Mouse (Mus musculus) hindbrain, embryonic 11.5 days (tissue): ENCODE measurements at regions not wholly inside any gene's neighbourhood (a gene's known extent, or its start where the extent isn't known, plus 50 kb on each side); places are given as distances from the start of the nearest gene placed in this dataset.

ENCODE experiments used
- ATAC-seq: fragments of 200-750 bp; cut with Nextera tagmentation; 2 replicates; pipeline ENCODE4 v1.8.0; 2017; ENCODE audit warnings: mild to moderate bottlenecking, moderate TSS enrichment, moderate library complexity; ENCODE audit not compliant: low FRiP score
- DNase-seq: peaks from one replicate; pipeline ENCODE4 v3.0.0-alpha.2; 2015; ENCODE audit warnings: low spot score
- H3K27ac ChIP-seq: fragments of 300-500 bp; sonication (generic); 2 replicates; pipeline ENCODE4 v1.5.1; 2014; ENCODE audit warnings: mild to moderate bottlenecking, low read depth, low read length
- H3K27me3 ChIP-seq: fragments of 300-500 bp; sonication (generic); 2 replicates; pipeline ENCODE4 v1.6.1; 2014; ENCODE audit warnings: mild to moderate bottlenecking, low read length, moderate library complexity, mixed read lengths; ENCODE audit not compliant: control insufficient read depth, insufficient read depth
- H3K36me3 ChIP-seq: fragments of 300-500 bp; sonication (generic); 2 replicates; pipeline ENCODE4 v1.6.1; 2014; ENCODE audit warnings: mild to moderate bottlenecking, low read length, moderate library complexity, mixed read lengths; ENCODE audit not compliant: control insufficient read depth, insufficient read depth
- H3K4me1 ChIP-seq: fragments of 300-500 bp; sonication (generic); replicated peaks from 2 replicates; pipeline ENCODE4 v1.6.1; 2014; ENCODE audit warnings: low read length, mixed read lengths; ENCODE audit not compliant: control insufficient read depth, insufficient read depth
- H3K4me2 ChIP-seq: fragments of 300-500 bp; sonication (generic); replicated peaks from 2 replicates; pipeline ENCODE4 v1.6.1; 2014; ENCODE audit warnings: mild to moderate bottlenecking, low read depth, low read length
- H3K4me3 ChIP-seq: fragments of 300-500 bp; sonication (generic); 2 replicates; pipeline ENCODE4 v1.5.1; 2014; ENCODE audit warnings: low read depth, low read length
- H3K9ac ChIP-seq: fragments of 300-500 bp; sonication (generic); 2 replicates; pipeline ENCODE4 v1.6.1; 2014; ENCODE audit warnings: low read depth, low read length
- H3K9me3 ChIP-seq: fragments of 300-500 bp; sonication (generic); 2 replicates; pipeline ENCODE4 v1.6.1; 2016; ENCODE audit warnings: low read length; ENCODE audit not compliant: control insufficient read depth
- WGBS: fragments of 180-500 bp; shearing (Covaris S2); extraction: QIAGEN DNeasy Blood & Tissue Kit; methylation state at CpG from one replicate; pipeline ENCODE4 v1.1.7; 2014; 5-methylcytosine and 5-hydroxymethylcytosine counted together

DNA sequence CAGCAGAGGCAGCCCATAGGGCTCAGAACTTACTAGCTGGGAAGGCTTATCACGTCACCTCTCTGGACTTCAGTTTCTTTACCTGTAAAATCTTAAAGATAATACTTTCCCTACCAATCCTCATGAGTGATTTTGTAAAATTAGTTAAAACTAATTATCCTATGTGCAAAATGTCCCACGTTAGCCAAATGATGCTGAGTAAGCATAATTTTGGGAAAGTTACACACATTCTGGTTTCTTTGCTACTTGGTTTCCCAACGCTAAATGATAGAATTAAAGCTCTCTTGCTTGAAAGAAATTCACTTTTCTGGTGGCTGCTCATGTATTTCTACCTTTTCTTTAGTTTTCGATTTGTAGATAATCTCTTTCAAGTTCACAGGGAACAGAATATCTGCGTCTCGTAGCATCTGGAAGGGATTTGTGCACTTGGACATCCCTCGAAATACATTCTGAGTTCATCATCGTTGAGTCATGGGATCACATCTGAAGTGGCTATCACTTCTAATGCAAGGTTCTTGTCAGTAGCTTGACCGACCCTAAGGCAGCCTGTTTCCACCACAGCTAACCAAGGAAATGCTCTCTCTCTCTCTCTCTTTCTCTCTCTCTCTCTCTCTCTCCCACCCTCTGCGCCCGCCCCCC lies 114.3 kb upstream of the BC052040 start:
- H3K36me3 ChIP-seq, result no peaks in the 10 kb centered on the region
- ATAC-seq (no peak), DNase-seq (no peak)

GRCm38 (mm10) chr2:115467936-115468335 lies 113.6 kb upstream of the BC052040 start:
- Histone ChIP-seq H3K9ac (no peak overlapping the region), H3K4me2 (no peak overlapping the region), H3K27ac (no peak overlapping the region), H3K27me3 (no peaks in the 10 kb centered on the region), H3K4me1 (no peaks in the 10 kb centered on the region), H3K9me3 (no peaks in the 10 kb centered on the region), H3K4me3 (no peak overlapping the region), H3K36me3 (no peaks in the 10 kb centered on the region)
- DNase-seq, result no peak
- 88% methylated on average over 6 of the region's 6 CpGs for WGBS
- ATAC-seq, result no peak

More for the DNA sequence above, 114.3 kb upstream of the BC052040 start:
- no peak overlapping the region for H3K27ac ChIP-seq
- H3K4me3 ChIP-seq, result no peak overlapping the region
- no peaks in the 10 kb centered on the region for H3K27me3 ChIP-seq
- H3K4me2 ChIP-seq, result no peak overlapping the region
- no peaks in the 10 kb centered on the region for H3K4me1 ChIP-seq
- no peak overlapping the region for H3K9ac ChIP-seq
- no peaks in the 10 kb centered on the region for H3K9me3 ChIP-seq
- WGBS, result 86% methylated on average over 11 of the region's 11 CpGs

GRCm38 (mm10) chr2:115468471-115468909 lies 113.0 kb upstream of the BC052040 start:
- no peak overlapping the region for H3K27ac ChIP-seq
- no peak overlapping the region for H3K4me3 ChIP-seq
- H3K27me3 ChIP-seq, result no peaks in the 10 kb centered on the region
- WGBS, result 70% methylated on average over 7 of the region's 7 CpGs
- DNase-seq (no peak), ATAC-seq (no peak)
- H3K36me3 ChIP-seq, result no peaks in the 10 kb centered on the region
- no peak overlapping the region for H3K4me2 ChIP-seq
- no peaks in the 10 kb centered on the region for H3K4me1 ChIP-seq
- H3K9ac ChIP-seq, result no peak overlapping the region
- H3K9me3 ChIP-seq, result no peaks in the 10 kb centered on the region

DNA sequence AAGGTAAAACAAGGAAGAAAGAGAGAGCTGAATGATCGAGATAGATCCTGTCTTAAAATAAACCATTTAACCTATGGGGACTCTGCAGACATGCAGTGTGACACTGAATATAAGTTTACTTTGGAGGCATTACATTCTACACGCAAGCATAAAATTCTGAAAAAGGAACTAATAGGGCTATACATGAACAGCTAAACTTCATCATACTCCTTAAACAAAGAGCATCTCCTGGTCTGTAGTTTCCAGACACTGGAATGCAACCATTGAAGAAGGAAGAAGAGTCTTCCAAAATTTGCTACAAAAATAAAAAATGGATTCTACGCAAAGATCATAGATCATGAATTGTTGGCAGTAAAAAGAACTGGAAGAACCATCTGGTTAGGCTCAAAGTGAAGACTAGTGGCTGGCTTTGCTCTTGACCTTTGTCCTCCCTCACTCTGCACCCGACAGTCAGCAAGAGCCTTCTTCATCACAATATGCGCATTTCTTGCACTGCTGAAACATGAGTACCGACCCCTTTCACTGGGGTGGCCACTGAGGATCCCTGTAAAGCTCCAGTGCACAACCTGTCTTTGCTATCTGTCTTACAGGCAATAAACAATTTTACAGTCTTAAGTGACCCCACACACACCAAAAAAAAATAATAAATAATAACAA lies 112.2 kb upstream of the BC052040 start:
- Histone ChIP-seq H3K4me1 (no peaks in the 10 kb centered on the region), H3K4me3 (no peak overlapping the region), H3K4me2 (no peak overlapping the region), H3K36me3 (no peaks in the 10 kb centered on the region), H3K9me3 (no peaks in the 10 kb centered on the region), H3K27ac (no peak overlapping the region), H3K9ac (no peak overlapping the region), H3K27me3 (no peaks in the 10 kb centered on the region)
- no peak for ATAC-seq
- DNase-seq, result no peak
- WGBS, result 68% methylated on average over 6 of the region's 6 CpGs

DNA sequence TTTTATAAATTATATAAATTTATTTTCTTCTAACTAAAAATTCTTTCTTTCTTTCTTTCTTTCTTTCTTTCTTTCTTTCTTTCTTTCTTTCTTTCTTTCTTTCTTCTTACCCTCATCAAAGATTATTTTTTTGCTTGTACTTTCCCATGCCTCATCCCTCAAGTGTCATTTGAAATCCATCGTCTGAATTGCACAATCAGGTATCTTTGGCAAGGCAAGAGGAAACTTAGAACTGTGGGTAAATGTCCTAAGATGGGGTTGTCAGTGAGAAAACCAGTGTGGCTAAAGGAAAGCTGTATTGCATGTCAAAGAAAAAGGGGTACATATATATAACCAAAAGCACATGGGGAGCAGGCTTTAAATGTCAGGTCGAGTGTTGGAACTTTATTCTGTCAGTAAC lies 109.1 kb upstream of the BC052040 start:
- Histone ChIP-seq H3K9ac (no peak overlapping the region), H3K36me3 (no peaks in the 10 kb centered on the region), H3K27ac (no peak overlapping the region), H3K9me3 (no peaks in the 10 kb centered on the region), H3K4me3 (no peak overlapping the region), H3K4me1 (no peaks in the 10 kb centered on the region), H3K27me3 (no peaks in the 10 kb centered on the region), H3K4me2 (no peak overlapping the region)
- DNase-seq (no peak), ATAC-seq (no peak)
- 91% methylated on average over 2 of the region's 2 CpGs for WGBS

DNA sequence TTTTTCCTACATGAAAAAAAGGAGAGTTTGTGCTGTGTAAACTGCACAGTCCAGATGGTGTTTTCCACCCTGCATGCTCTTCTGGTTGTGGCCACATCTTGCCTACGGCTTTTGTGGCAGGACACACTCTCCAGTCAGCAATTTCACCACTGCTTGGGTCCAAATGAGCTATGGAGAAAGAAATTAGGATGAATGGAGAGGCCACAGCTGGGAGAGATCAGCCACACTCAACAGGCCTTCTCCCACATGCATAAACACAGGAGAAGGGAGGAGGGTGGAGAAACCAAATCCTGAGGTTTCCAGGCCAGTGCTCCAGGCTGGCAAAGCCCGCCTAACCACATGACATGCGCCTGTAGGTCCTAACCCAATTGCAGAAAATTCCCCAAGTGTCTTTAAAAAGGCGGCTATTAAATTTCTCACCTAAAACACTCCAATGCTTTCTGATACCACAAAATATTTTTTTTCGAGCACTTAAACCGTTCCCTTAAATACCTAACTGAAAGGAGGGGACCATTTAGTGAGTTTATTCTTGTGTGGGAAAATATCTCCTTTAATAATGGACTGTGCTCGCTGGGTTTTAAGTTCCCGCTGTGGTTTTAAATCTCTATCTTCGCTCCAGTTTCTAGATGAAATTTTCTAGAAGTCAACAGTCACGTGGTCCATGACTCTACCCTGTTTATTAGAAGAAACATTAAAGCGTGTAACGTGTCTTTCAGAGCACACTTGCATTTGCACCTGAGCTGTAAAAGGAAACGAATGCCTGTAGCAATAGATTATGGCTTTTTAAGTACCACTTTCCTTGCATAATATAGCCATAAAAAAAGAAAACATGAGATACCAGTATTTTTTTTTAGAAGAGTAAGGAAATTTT lies 97.9 kb upstream of the BC052040 start:
- Histone ChIP-seq H3K9me3 (no peaks in the 10 kb centered on the region), H3K4me2 (no peak overlapping the region), H3K4me1 (no peaks in the 10 kb centered on the region), H3K4me3 (no peak overlapping the region), H3K27ac (no peak overlapping the region), H3K9ac (no peak overlapping the region), H3K27me3 (no peaks in the 10 kb centered on the region), H3K36me3 (no peaks in the 10 kb centered on the region)
- 79% methylated on average over 13 of the region's 13 CpGs for WGBS
- DNase-seq (no peak), ATAC-seq (no peak)

DNA sequence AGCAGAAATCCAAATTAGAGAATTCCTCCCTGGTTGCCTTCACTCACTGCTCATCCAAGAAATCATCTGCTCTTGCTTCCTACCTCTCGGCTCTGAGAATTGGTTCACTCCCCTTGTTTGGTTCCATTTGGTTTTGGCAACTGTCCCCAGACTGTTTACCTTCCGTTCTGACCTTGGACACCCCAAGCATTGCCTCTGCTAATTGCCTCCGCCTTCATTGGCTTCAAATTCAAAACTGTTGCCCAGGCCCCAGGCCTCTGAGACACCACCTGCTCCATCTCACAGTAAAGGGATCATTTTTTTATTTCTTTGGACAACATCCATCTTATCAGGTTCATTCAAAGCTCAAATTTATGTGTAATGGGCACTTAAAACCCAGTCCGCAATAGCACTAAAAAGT lies 93.1 kb upstream of the BC052040 start:
- 80% methylated on average over 4 of the region's 4 CpGs for WGBS
- DNase-seq (no peak), ATAC-seq (no peak)
- H3K4me3 ChIP-seq, result no peak overlapping the region
- no peaks in the 10 kb centered on the region for H3K4me1 ChIP-seq
- no peak overlapping the region for H3K27ac ChIP-seq
- H3K36me3 ChIP-seq, result no peaks in the 10 kb centered on the region
- no peak overlapping the region for H3K4me2 ChIP-seq
- no peaks in the 10 kb centered on the region for H3K9me3 ChIP-seq
- no peaks in the 10 kb centered on the region for H3K27me3 ChIP-seq
- H3K9ac ChIP-seq, result no peak overlapping the region

- H3K9ac ChIP-seq, result no peak overlapping the region
- H3K4me3 ChIP-seq, result no peak overlapping the region
- no peaks in the 10 kb centered on the region for H3K27me3 ChIP-seq
- H3K4me2 ChIP-seq, result no peak overlapping the region
- no peaks in the 10 kb centered on the region for H3K36me3 ChIP-seq
- 64% methylated on average over 2 of the region's 2 CpGs for WGBS
- no peak for ATAC-seq
- H3K27ac ChIP-seq, result no peak overlapping the region
- no peaks in the 10 kb centered on the region for H3K9me3 ChIP-seq
- H3K4me1 ChIP-seq, result no peaks in the 10 kb centered on the region
- no peak for DNase-seq
Observed at GRCm38 (mm10) chr2:115493020-115493419, 88.5 kb upstream of the BC052040 start.
